Mouse (Mus musculus): ENCODE measurements around the gene Rps6kb2.

The Rps6kb2 gene

GRCm38 (mm10) chr19:4155223-4156072 is 7.7 kb downstream of the Rps6kb2 start:
- DNase-seq (ENCODE audit: extremely low spot score, low spot score): no peak

DNA sequence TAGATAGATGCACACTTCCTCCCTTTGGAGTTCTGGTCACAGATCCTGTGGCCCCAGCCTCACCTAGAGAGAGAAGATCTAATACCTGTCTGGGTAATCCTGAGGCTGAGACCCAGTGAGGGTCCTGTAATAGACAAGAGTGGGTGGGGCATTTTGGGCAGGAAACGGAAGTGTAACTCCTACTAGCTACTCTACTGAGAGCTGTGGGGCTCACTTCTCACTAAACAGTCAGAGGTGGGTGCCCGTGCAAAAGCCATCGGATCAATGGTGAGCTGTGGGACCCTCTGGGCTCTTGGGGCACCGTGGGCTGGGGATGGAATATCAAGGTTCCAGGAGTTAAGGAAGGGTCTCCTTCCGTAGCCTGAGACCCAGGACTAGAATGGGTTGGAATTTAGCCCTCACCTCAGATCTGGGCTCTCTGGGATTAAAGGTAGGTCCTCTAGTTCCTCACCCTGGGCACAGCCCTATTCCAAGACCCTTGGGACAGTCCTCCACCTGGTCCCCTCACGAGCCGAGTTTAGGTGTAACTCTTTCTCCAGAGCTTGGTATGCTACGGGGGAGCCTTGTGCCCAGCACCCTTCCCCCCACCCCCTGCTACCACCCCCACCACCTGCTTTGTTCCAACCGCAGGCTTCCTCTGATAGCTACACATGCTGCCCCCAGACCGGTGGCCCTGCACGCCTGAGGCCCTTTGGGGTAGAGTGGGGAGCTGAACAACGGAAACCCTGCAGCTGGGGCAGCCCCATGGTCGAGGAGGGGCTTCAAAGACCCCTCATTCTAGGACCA is 8.5 kb downstream of the Rps6kb2 start:
- no peak for DNase-seq (ENCODE audit: extremely low spot score, low spot score)

DNA sequence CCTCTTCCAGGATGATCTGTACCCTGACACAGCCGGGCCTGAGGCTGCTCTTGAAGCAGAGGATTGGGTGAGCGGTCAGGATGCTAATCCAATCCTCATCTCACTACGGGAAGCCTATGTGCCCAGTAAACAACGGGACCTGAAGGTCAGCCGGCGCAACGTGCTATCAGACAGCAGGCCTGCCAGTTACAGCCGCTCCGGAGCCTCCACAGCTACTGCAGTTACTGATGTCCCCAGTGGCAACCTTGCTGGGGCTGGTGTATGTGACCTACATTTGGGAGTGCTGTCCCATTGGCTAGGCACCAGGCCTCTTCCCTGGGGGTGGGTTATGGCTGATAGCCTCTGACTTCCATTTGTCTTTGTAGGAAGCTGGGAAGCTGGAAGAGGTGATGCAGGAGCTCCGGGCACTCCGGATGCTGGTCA is 9.9 kb downstream of the Rps6kb2 start, which contains the start of gene Ptprcap:
Gene Ptprcap, plus strand, starts transcription at position 373 of the 423 bp plus-strand sequence.
- no peak for DNase-seq (ENCODE audit: extremely low spot score, low spot score)

DNA sequence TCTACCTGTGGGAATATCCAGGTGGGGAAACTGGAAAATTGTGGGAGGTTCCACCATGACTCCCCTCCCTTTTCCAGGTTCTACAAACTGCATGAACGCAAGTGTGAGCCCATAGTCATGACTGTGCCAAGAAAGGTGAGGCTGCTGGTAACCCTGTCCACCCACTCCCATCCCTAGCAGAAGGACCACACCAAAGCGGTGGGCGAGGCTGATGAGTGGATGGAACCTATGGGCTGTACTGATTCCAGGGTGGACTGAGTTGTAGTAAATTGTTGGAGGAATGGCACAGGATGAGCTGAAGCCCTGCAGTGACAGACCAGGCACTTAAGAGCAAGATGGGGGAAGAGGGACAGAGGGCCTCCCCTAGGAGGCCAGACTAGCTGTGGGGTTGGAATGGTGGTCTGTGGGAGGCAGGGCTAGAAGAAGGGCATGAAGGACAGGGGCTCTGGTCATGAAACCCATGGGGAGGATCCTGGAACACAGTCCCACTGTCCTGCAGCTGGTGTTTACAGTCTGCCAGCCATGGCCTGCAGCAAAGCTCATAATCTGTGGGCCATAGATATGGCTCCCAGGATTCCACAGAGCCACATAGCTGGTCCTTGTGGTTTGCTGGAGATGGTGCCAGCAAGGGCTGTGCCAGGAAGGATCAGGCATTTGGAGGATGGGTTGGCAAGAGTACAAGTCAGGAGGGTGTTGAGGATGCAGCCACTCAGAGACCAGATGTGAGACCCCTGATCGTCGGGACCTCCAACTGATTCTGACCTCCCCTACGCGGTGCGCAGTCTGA is 10.5 kb downstream of the Rps6kb2 start:
- no peak for DNase-seq (ENCODE audit: extremely low spot score, low spot score)

DNA sequence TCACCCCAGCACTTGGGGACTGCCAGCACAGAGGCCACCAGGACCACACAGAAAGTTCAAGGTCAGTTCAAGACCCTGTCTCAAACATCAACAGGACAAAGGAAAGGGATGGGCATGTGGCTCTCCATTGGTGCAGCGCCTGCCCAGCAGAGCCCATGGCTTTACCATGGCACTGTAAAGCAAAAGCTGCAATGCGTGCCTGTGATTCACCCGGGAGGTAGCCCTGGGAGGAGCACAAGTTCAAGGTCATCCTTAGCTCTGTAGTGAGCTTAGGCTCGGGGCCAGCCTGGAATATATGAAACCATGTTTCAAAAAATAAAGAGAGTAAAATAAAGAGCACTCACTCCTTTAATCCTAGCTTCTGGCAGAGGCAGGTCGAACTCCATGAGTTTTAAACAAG is 11.3 kb downstream of the Rps6kb2 start:
- no peak for DNase-seq (ENCODE audit: extremely low spot score, low spot score)

- no peak for DNase-seq (ENCODE audit: extremely low spot score, low spot score)
Measured at GRCm38 (mm10) chr19:4151488-4151860, 11.7 kb downstream of the Rps6kb2 start.

- no peak for DNase-seq (ENCODE audit: extremely low spot score, low spot score)
Measured at GRCm38 (mm10) chr19:4150567-4151487, 12.3 kb downstream of the Rps6kb2 start.

- DNase-seq (ENCODE audit: extremely low spot score, low spot score): no peak
Measured at GRCm38 (mm10) chr19:4149764-4150461, 13.2 kb downstream of the Rps6kb2 start.

DNA sequence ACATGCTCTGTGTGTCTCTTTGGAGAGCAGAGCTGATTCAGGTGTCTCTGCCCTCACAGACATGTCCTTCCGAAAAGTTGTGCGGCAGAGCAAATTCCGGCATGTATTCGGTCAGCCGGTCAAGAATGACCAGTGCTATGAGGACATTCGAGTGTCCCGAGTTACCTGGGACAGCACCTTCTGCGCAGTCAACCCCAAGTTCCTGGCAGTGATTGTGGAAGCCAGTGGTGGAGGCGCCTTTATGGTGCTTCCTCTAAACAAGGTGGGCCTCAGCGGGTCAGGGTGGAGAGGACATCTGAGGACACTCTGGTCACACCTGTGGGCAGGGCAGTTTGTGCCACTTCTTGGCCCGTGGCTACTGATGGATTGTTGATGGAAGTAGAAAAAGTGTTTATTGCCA is 13.9 kb downstream of the Rps6kb2 start:
- DNase-seq (ENCODE audit: extremely low spot score, low spot score): no peak

DNA sequence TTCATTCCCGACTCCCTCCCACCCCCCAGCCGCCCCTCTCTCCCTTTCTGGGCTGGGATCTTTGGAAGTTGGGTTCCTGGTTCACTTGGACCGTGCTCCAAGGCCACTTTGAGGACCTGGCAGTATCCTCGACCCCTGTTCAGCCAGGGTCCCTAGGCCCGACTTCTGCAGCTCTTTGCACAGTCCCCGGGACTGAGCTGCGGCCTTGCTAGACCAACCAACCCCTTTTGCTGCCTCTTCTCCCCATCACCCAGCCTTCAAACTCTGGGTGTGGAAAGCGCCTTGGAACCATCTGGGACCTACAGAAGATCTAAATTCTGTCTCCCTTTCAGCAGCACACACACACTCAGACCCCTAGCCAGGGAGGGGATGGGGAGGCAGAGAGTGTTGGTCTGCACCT is 14.3 kb downstream of the Rps6kb2 start:
- no peak for DNase-seq (ENCODE audit: extremely low spot score, low spot score)

DNA sequence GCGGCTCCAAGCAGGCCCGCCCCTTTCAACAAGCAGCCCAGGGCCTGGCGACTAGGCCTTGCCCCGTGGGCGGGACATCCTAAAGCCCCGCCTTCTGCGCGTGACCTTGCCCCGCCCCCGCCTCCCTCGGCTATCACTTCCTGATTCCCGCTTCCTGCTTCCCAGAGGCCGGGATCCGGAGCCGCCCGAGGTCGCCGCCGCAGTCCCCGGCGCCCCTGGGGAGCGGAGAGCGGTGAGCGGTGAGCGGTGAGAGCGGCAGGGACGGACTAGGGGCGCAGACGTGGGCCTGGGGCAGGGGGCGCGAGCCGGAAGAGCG is 14.7 kb downstream of the Rps6kb2 start, which contains the start of gene Coro1b:
Gene Coro1b, plus strand, starts transcription at position 129 of the 316 bp plus-strand sequence.
- DNase-seq (ENCODE audit: extremely low spot score, low spot score): peak; percentile 98

- DNase-seq (ENCODE audit: extremely low spot score, low spot score): no peak
Measured at GRCm38 (mm10) chr19:4147782-4148490, 15.2 kb downstream of the Rps6kb2 start.

- DNase-seq (ENCODE audit: extremely low spot score, low spot score): no peak
Measured at GRCm38 (mm10) chr19:4147022-4147405, 16.1 kb downstream of the Rps6kb2 start.

DNA sequence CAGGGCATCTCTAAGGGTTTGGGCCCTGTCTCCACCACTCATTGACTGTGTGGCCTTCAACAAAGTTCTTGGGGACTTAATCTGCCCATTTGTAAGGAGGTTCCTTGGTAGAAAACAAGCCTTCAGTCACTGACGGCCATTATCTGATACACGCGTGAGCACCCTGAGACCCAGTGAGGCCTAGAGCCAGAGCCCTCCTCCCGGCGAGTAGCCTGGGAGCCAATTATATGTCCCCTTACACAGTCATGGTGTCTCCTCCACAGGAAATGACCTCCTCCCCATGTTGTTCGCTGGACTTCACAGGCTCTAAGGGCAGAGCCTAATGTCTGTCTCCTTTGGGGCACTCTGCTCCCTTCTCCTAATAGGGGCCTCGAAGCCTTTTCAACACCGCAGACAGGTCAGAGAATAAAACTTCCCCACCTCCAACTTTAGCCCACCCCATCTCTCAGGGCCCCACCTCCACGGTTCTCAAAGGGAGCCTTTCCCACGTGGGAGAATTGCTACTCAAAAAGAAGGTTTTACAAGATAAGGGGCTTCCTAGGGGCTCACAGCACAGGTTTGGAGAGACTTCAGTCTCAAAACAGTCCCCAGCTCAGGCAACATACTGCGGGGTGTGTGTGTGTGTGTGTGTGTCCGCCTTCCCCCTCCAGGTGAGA is 16.7 kb downstream of the Rps6kb2 start:
- DNase-seq (ENCODE audit: extremely low spot score, low spot score): no peak

- no peak for DNase-seq (ENCODE audit: extremely low spot score, low spot score)
Measured at GRCm38 (mm10) chr19:4145936-4146335, 17.2 kb downstream of the Rps6kb2 start.

DNA sequence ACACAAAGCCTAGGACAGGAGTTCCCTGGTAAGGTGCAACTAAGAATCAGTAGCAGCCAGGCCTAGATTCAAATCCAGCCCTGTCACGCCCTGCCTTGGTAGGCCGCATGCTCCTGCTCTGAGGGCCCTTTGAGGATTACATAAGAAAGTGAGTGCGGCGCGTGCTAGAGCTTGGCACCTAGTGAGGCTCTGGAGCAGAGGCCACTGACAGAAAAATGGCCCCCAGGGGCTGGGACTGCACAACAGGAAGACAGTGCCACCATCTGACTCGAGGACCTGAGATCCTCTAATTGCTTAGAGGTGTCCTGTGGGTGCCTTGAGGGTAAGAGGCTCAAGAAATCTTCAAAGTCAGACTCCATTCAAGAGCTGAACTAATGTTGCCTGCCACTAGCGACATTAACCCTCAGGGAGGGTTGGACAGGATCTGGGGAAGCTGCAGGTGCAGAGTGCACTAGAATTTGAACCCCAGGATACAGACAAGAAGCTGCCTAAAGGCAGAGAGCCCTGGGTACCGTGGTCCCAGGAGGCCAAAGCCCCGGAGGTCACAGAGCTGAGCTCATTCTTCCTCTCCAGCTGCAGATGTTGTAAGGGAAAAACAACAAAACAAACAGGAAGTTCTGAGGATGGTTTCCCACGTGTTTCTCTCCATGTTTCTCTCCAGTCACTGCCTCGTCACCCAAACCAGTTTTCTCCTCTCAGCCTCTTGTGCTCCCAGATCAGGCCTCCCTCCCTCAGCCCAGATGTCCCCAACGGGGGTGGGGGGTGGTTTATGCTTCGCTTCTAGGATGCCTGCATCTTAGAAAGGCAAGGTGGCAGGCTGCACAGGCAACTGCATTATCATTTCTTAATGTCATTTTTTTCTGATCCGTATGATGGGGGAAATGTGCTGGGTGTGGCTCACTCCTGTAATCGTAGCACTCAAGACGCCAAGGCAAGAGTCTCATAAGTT is 18.3 kb downstream of the Rps6kb2 start:
- DNase-seq (ENCODE audit: extremely low spot score, low spot score): no peak

- DNase-seq (ENCODE audit: extremely low spot score, low spot score): no peak
Measured at GRCm38 (mm10) chr19:4143759-4144268, 19.3 kb downstream of the Rps6kb2 start, which contains the start of gene Cabp4. Gene Cabp4 (minus strand): TSS chr19:4144033.

Data from neural tube, embryonic 10.5 days (tissue).